Mouse (Mus musculus): ENCODE results near the gene Phospho2.
"Not testable (repeated sequence)": the region's sequence is repeated elsewhere in the genome, so short reads cannot be mapped to it uniquely, and the experiment has no call there.

Phospho2 gene

DNA sequence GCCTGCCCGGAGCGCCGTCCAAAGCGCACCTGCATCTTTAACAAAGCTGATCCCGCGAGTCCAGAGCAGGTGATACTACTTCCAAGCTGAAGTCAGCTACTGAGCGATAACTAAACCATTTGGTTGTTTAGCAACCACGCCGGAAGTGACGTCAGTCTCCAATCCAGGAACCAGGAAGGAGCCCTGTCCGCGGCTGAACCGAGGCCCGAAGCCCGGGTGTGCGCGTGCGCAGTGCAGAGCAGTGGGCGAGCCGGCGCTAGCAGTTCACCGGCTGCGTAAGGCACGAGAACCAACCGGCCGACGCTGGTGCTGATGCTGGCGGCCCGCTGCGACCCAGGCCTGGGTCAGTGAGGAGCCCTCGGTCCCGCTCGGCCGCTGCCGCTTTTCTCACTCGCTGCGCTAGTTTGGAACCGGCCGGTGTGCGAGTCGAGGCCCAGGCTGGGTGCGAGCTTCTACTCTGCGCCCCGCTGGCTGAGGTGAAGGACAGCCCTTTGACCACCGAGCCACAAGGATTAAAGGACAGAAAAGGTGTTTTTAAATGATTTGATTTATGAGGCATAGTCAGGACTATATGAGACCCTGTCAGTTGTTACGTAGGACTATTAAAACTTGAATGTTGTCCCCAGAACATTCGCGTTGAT lies at the start of gene Phospho2, which contains the start of gene Ccdc173:
Gene Phospho2 (plus strand): TSS at position 195 of the 641 bp plus-strand sequence.
Gene Ccdc173 (minus strand): TSS at position 147 of the 641 bp plus-strand sequence.
- peak; percentile 99 for DNase-seq (ENCODE audit: low read depth, low spot score)

DNA sequence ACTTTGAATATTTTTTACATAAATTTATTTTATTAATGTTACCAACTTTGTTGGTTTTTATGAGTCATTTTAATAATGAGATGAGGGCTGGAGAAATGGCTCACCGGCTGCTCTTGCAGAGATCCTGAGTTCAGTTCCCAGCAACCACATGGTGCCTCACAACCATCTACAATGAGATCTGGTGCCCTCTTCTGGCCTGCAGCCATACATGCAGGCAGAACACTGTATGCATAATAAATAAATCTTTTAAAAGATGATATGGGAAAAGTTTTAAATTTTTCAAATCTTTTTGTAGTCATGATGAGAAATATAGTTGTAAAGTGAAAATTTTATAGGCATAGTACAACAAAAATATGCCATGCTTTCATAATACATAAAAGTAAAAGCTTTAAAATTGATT lies 44.3 kb upstream of the Phospho2 start:
- no peak for DNase-seq (ENCODE audit: low read depth, low spot score)

DNA sequence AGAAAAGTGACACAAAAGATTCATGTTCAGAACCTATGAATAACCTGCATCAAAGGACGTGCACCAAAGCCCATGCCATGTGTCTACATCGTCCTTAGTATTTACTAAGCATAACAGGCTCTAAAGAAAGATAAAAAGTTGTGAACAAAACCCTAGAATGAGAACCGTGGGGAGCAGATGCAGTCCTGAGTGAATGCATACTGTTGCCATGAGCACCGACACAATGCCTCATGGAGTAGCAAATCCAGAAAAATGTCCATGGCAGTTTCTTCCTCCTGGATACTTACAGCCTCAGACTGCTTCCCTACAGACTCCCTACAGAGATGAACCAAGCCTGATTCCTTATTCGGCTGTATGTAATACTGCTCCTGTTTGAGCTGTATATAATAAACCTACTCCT lies 28.4 kb upstream of the Phospho2 start:
- peak; percentile 31 for DNase-seq (ENCODE audit: low read depth, low spot score)

DNA sequence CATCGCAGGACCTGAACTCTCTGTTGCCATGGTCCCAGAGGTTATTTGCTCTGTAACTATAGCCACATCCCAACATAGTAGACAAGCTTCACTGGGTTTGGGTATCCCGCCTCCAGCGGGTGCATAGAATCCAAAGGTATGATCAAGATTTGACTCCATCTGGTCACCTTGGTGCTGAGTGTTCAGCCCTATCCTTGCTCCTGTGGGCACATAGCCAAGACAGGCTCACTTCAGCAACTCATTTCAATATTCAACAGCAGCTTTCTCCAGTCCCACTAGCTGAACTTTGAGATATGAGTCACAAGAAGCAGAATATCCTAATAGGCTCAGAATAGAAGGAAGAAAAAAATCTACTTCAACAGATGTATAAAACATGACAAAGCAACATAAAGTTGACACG lies 26.1 kb upstream of the Phospho2 start:
- no peak for DNase-seq (ENCODE audit: low read depth, low spot score)

DNA sequence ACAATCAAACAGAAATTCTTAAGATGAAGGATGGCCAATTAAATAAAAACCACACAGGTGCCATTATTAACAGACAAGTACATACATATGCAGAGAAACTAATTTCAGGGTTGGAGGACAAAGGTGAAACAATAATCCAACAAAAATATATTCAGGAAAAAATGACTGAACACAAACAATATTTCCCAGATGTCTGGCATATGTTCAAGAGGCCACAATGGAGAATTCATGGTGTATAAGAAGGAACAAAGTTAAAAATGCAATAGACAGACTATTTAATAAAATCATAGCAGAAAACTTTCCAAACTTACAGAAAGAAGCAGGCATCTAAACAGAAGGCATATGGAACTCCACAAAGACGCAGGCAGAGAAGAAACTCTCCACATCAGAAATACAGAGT lies 24.7 kb upstream of the Phospho2 start:
- DNase-seq (ENCODE audit: low read depth, low spot score), result no peak

DNA sequence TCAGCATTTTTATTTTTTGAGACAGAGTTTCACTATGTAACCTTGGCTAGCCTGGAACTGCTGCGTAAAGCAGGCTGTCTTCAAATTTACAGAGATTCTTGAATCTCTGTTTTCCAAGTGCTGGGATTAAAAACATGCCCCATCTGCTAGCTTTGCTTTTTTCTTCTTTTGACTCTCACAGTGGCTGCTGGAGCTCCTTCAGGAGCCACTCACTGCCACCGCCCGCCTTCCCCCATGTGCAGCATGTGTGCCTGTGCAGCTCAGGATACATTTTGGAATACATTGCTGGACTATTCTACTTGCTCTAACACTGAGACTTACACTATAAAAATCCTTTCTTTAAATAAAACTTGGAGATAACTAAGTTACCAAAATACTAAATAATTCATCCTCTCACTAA lies 16.1 kb upstream of the Phospho2 start:
- DNase-seq (ENCODE audit: low read depth, low spot score), result no peak

DNA sequence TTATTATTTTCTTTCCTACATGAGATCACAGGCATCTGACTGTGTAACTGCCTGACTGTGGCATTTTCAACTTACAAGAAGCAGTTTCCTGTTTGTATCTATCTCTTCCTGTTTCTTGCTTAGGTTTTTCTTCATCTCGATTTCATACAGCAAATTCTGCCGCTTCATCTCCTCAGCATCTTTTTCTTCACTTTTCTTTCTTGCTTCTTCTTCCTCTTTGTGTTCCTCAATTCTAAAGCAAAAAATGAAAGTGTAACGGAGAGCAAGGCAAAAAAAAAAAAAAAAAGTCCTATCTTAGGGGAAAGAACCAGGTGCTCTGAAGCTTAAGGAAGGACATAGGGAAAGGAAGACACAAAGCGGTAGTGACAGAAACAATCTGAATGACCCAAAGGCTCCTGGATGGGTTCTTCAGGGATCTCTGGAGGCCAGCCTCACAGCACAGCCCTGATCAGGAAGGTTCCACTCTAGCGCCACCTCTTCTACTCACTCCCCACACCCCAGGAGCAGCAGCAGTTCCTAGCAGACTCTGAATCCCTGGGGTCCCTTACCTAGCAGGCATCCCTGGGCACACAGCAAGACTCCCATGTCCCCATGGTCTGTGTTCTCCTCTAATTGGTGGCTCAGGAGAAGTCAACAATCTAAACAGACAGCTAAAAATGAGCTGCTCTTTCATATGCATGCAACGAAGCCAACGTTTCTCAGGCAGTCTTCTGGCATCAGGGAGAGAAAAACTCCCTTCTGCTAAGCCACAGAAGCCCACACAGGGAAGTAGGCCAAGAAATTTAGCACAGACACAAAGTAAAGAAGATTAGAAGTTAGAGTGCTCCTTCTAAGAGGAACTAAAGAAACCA lies 11.2 kb upstream of the Phospho2 start:
- no peak for DNase-seq (ENCODE audit: low read depth, low spot score)

DNA sequence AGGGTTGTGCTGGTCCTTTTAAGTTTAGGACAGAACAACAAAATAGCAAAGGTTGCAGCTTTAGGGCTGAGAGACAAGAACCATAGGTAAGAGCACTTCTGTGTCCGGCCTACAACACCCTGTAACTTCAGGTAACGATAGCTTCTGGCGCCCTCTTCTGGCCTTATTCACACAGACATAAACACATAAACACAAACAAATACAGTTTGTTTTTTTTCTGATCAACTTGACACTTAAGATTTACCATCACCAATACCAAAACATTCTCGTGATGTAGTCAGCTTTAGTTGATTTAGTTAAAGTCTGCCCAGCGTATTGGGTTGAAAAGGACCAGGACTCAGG lies 10.6 kb upstream of the Phospho2 start:
- DNase-seq (ENCODE audit: low read depth, low spot score), result no peak

DNA sequence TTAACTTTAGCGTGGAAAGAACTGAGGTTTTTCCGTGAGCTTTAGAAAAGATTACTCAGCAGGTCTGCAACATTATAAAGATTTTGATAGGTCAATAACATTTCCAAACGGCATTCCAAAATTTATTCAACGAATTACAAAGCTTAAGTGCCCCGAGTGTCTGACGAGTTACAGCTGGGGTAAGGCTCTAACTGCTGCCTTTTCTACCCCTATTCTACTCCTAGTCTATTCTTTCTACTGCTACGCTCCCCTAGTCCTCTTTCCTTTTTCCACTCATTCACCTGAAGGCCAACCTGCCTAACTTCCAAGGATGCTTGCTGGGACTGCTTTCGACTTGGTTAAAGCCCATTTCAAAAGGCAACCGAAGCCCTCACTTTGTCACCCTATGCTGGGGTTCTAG lies 449 bp upstream of the Phospho2 start:
- DNase-seq (ENCODE audit: low read depth, low spot score), result no peak

DNA sequence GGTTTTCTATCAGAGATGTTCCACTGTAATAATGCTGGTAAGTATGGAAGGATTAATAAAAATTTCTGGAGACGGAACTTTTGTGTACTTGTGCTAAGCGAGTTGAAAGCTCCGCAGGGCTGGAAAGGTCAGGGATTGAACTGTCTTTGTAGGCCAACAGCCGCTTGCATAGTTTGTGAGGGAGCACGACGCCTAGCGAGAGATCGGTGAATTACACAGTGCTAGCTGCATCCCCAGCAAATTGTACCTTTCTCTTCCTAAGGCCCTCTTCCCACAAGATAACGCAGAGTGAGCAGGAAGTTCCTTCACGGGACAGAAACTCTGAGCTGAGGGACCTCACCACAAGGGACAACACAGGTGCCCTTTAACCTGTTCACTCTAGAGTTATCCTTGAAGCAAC lies 862 bp downstream of the Phospho2 start:
- DNase-seq (ENCODE audit: low read depth, low spot score), result peak; percentile 91

DNA sequence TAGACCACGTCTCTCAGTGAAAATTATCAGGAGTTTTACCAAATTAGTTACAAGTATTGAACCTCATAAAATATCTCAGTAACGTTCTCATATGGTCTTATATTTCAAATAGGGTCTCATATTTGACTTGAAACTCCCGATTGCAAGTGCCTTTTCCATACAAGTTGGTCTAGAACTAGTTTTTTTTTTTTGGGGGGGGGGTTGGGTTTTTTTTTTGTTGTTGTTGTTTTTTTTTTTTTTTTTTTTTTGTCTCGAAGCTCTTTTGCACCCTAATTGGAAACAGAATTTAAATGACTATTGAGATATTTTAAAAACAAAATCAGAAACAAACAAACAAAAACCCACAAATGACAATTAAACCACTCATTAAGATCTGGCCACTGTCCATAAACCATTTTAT lies 1.3 kb downstream of the Phospho2 start:
- DNase-seq (ENCODE audit: low read depth, low spot score), result no peak

DNA sequence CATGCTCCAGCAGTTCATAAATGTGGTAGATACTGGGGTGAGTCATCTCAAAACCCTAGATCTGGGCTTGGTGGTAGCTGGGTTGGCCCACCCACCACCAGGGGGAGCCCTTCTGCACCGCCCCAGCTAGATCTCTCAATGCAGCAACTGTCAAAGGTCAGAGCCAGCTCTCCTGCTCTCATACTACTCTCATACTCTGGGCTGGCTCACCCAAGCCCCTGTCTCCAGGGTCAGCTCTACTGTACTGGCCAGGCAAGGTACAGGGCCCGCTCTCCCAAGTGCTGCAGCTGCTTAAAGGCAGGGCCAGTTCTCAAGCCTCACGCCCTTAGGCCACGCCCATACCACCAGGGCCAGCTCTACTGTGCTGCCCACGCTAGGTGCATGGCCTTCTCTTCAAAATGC lies 13.5 kb downstream of the Phospho2 start:
- DNase-seq (ENCODE audit: low read depth, low spot score), result peak; percentile 7

DNA sequence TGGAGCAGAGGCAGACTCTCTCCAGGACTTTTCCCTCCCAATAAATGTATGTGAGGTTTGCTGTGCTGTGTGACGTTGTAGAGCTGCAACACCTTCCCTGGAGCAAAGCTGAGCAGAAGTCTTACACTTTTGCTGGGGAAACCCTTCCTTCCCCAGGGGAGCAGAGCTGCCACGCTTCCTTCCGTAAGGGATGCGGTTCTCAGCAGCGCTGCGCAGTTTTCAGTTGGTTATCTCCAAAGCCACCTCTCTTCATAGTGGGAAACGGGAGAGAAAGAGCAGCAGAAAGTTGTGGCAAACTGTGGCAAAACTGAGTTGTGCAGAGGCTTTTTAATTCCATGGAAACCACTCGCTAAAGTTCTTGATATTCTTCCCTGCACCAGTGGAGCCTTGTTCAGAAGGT lies 14.3 kb downstream of the Phospho2 start:
- no peak for DNase-seq (ENCODE audit: low read depth, low spot score)

DNA sequence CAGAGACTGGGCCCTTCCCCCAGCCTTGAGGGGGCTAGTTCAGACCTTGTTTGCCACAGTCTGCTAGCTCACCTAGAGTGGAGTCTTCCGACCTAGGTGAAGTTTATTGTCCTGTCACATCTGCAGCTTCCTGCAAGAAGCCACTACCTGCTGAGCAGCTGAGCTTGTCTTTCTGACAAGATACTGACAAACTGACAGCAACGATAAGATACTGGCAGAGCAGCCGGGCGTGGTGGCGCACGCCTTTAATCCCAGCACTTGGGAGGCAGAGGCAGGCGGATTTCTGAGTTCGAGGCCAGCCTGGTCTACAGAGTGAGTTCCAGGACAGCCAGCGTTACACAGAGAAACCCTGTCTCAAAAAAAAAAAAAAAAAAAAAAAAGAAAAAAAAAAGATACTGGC lies 15.2 kb downstream of the Phospho2 start:
- not testable (repeated sequence) for DNase-seq (ENCODE audit: low read depth, low spot score)

DNA sequence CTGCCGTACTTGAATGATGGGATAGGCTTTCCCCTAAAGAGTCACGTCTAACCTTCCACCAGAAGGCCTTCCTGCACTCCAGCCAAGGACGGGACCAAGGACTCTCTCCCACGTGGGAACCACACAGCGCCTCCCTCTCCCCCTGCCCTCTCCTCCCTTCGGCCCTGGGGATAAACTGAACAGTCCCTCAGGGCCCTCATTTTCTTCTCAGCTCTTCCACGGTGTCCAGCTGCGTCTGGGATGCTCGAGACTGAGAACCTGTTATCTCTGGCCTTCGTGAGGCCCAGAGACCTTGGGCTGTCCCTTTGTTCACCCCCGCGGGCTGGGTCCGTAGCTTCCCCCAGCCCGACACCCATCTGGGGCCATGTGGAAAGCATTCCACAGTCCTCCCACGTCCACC lies 20.7 kb downstream of the Phospho2 start:
- DNase-seq (ENCODE audit: low read depth, low spot score), result no peak

DNA sequence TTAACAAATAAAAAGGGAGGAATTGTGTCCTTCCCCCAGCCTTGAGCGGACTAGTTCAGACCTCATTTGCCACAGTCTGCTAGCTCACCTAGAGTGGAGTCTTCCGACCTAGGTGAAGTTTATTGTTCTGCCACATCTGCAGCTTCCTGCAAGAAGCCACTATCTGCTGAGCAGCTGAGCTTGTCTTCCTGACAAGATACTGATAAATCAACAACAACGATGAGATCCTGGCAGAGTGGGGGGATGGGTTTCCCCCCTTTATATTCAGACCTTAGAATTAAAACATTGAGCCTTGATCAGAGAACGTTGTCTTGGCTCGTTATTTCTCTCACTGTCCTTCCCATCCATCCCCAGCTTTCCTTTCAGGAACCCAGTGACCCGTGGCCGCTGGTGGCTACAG lies 21.9 kb downstream of the Phospho2 start:
- DNase-seq (ENCODE audit: low read depth, low spot score), result not testable (repeated sequence)

DNA sequence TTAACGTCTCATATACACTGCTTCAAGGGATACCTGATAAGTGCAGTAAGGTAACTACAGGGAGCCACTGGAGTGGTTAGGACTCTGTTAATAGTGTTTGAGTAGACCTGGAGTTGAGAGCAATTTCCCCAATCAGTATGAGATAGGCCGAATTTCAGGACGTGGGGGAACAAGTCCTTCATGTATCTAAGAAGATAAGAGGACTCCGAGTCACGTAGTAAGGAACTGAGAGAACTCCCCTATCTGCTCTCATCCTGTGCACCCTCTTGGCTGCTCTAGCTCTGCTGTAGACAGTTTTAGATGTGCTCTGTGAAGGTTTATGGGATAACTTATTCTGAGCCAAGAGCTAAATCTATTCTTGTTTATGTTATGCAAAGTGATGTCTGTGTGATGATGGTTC lies 27.2 kb downstream of the Phospho2 start:
- no peak for DNase-seq (ENCODE audit: low read depth, low spot score)

DNA sequence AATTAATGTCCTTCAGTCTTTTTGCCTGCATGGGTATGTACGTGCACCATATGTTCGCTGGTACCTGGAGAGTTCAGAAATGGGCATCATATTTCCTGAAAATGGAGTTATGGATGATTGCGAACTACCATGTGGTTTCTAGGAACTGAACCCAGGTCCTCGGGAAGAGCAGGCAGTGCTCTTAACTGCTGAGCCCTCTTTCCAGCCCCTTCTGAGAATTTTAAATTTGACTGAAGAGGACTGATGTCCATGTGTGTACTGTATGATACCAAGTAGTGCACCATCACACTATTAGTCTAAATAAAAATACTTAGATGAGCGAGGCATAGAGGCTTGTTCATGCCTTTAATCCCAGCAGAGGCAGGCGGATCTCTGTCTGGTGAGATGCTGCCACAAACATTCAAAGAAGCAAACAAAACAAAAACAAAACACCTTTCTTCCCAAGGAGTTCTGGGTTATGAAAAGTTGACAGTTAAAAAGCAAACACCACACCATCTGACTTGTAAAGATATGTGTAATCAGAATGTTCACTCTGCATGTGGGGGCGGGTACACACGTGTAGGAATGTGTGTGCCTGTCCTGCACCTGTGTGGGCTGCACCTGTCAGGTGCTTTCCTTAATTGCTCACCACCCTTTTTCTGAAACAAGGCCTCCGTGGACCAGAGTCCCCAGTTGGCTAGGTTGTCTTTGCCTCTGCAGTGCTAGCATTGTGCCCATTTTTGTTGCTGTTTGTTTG lies 29.1 kb downstream of the Phospho2 start:
- DNase-seq (ENCODE audit: low read depth, low spot score), result no peak

DNA sequence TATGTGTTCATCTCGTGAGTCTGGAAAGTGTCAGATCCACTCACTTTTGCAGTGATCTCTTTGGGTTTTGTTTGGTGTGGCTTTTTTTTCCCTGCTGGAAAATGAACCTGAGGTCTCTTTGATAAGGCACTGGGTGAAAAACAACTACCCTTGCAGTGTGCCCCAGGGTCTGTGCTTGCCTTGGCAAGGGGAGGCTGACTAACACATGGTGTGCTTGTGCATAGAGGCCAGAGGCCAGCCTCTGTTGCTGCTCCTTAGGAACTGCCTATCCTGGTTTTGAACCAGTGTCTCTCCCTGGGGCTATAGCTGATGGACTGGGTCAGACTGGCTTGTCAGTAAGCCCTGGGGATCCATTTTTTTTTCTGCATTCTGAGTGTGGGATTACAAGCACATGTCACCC lies 30.8 kb downstream of the Phospho2 start:
- DNase-seq (ENCODE audit: low read depth, low spot score), result no peak

DNA sequence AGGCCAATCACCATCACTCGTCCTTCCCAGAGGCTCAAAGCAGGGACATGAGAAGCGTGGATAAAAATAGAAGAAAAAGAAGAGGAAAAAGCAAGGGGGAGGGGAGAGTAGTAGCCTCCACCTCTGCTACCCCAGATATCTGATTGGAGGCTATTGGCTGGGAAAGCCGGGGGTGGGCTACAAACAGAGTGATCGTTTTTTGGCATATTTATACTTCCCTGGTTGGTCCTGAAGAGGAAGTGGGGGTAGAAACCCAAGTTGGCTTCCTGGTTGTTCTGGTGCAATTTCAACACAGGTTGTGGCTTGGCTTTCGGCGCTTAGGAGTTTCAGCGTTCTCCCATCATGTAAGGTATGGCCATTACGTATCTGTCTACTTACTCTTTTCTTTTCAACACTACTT lies 32.3 kb downstream of the Phospho2 start, which contains the start of gene Klhl23:
Gene Klhl23 (plus strand): TSS at position 234 of the 400 bp plus-strand sequence.
- peak; percentile 7 for DNase-seq (ENCODE audit: low read depth, low spot score)

DNA sequence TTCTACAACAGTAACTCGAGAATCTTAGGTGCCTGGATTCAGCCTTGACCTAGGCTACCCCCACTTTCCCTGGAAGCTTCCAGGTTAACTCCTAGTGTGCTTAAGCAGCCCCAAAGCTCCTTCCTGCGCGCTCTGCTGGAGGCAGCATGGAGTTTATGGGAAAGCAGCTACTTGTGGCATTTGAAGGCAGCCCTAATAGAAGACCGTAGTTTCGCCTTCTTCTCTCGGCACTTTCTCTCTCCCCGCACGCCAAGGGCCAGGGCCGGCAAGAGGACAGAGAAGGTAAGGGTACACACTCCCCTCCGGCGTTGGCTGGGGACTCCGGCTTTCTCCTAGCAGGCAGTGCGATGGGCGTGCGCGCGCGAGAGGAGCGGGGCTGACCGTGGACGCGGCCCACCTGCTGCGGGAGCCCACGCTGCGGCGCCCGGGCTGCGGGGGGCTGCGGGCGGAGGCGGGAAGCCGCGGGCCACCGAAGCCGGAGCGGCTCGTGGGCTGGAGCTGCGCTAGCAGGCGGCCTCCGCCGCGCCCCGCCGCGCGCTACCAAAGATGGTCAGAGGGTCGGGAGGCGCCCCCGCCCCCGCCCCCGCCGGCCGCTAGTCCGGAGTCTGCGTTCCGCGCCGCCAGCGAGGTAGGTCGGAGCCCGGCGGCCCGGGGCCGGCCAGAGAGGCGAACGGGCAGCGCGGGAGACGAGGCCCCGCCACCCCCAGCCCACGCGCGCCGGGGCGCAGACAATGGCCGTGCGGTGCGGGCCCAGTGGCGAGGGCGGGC lies 33.1 kb downstream of the Phospho2 start:
- peak; percentile 58 for DNase-seq (ENCODE audit: low read depth, low spot score)

All from mesoderm, embryonic 11.5 days (tissue).